Mouse (Mus musculus) cerebellum, adult (tissue): ENCODE results near the gene Fcgr2b.
"Not testable (repeated sequence)": the region's sequence is repeated elsewhere in the genome, so short reads cannot be mapped to it uniquely, and the experiment has no call there.

Experiments
- ATAC-seq: cut with Nextera tagmentation; 2 replicates; pipeline ENCODE4 v1.9.2; 2017; ENCODE audit warnings: mild to moderate bottlenecking, moderate library complexity, mixed read lengths; ENCODE audit not compliant: insufficient number of reproducible peaks, low FRiP score, low TSS enrichment

Fcgr2b gene

GRCm38 (mm10) chr1:170981679-170982078 is 5.3 kb upstream of the Fcgr2b start:
- ATAC-seq, result not testable (repeated sequence)

DNA sequence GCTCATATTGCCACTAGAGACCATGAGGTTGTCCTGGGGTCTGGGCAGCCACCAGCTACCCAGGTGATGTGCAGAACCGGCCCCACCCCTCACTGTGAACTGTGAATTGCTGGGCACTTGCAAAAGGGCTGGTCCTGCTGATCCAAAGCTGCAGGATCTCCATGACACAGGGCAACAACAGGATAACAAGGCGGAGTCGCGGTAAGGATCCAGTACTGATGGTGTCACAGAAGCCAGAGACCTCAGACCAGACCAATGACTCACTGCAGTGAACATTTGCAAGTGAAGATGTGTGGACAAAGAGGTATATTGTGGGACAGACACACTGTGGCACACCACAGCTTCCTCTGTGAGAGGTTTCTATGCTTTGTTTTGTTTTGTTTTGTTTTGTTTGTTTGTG is 2.3 kb upstream of the Fcgr2b start:
- no peak for ATAC-seq

DNA sequence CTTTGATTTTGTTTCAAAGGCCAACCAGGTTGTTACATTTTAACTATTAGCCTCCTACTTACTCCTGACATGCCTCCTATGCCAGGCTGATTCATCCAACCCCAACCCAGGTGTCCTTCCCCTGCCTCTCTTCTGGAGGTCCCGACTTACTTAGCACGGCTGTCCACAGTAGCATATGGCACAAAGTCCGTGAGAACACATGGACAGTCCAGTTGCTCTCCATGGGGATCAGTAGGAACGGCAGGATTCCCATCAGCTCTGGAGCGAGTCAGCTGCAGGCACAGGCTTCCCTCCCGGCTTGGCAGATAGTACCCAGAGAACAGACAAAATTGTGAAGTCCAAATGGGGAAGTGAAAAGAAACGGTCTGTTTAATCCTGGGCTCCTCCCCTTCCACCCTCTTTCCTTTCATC is 591 bp downstream of the Fcgr2b start:
- peak; percentile 52; the same call in 1 of the 2 replicates for ATAC-seq

DNA sequence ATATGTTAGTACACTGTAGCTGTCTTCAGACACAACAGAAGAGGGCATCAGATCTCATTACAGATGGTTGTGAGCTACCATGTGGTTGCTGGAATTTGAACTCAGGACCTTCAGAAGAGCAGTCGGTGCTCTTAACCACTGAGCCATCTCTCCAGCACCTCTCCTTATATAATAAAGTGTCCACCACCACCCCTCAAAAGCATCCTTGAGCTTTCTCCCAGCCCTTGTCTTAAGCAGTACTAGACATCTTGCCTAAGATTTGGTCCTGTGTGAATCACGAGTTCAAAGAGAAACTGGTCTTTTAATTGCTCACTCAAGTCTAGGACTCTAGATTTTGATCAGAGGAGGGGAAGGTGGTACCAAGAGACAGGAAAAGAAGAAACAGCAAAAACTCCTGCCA is 997 bp downstream of the Fcgr2b start:
- not testable (repeated sequence) for ATAC-seq

DNA sequence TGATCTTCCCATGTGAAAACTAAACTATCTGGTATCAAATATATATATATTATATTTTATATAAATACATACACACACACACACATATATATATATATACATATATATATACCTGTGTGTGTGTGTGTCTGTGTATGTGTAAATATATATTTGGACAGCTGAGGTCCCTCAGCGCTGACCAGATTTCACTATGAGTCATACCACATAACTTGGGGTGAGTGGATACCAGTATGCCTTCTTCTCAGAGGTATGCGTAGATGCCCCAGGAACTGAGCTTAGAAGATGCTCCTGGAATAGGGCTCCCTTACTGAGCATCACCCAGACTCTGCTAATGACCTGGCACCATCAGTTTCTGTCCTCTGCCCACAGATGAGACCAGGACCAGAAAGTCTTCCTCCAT is 1.6 kb downstream of the Fcgr2b start:
- ATAC-seq, result no peak

DNA sequence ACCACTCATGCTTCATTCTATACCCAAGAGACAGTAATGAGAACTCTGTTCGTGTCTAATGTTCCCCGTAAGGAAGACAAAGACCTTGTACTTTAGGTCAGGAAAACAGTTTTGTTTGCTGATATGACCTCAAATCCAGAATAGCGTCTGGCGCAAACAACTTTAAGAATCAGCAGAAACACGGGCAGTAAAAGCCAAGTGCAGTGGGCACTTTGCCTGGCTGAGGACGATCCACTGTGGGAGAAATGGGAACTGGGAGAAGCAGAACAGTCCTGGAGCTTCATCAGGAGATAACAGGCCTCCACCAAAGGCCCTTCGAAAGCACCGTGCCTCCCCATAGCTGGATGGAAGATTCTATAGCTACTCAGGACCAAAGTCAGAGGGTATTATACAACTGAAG is 2.2 kb downstream of the Fcgr2b start:
- ATAC-seq, result no peak

- ATAC-seq, result no peak
Observed at GRCm38 (mm10) chr1:170972936-170973335, 3.4 kb downstream of the Fcgr2b start.

DNA sequence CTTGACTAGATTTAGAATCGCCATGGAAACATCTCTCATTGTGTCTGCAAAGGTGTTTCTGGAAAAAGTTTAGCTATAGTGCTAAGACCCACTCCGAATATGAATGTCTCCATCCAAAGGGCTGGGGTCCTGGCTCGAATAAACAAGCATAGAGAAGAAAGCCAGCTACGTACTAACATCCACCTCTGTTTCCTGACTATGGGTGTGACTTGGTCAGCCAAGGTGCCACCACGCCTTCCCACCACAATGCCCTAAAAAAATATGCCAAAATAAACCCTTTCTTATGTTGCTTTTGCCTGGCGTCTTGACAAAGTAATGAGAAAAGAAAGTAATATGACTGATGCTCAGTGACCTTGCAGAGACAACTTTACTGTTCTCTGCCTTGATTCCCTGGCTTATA is 3.9 kb downstream of the Fcgr2b start:
- no peak for ATAC-seq

- no peak for ATAC-seq
Observed at GRCm38 (mm10) chr1:170968576-170968975, 7.8 kb downstream of the Fcgr2b start.

DNA sequence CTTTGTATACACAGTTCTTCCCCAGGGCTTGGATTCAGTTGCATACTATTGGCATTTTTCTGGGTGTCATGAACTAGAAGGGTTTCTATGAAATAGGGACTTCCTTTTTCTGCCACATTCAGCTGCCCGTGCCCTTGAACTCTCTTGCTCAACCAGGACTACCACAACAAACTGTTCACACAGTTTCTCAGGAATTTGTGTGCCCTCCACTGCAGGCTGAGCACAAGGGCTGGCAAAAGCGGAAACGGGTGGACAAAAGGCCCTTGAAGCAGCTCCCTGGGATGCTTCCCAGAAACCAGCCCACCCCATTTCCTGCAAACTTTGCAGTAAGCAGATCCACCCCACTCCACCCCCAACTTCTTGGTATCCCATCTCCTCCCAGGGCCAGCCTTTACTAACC is 8.8 kb downstream of the Fcgr2b start:
- ATAC-seq, result no peak

DNA sequence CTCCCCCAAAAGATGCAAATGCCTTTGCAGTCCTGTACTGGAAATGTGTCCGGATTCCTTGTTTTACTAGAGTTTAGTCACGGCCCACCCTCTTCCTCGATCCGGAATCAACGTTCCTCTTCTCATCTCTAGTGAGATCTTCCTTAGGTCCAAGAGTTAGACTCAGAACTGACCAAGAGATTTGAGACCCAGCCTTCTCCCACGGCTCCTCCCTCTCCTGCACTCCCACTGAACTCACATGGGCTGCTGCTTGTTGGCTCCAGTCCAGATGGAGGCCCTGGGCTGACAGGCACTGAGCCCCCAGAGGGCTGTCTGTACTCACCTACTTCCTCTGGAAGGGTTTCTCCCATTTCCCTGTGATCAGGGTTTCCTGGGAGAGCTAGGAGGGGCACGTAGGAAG is 13.3 kb downstream of the Fcgr2b start:
- ATAC-seq, result no peak

GRCm38 (mm10) chr1:170962301-170962700 is 14.0 kb downstream of the Fcgr2b start:
- no peak for ATAC-seq

DNA sequence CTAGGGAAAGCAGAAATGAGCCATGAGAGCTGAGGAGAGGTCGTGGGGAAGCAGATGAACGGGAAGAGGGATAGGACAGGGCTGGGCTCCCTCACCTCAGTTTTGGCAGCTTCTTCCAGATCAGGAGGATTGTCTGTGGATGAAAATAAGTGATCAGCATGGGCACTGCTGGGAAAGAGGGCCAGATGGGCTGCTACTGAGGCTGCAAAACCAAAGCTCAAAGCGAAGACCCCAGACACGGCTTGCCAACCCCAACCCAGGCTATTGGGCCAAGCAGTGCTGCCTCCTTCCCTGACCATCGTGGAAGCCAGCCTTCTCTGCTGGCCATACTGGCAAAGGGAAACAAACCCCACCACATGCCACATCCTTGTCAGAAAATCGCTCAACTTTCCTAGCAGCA is 15.2 kb downstream of the Fcgr2b start:
- no peak for ATAC-seq

GRCm38 (mm10) chr1:170959791-170960190 is 16.6 kb downstream of the Fcgr2b start:
- ATAC-seq, result no peak

DNA sequence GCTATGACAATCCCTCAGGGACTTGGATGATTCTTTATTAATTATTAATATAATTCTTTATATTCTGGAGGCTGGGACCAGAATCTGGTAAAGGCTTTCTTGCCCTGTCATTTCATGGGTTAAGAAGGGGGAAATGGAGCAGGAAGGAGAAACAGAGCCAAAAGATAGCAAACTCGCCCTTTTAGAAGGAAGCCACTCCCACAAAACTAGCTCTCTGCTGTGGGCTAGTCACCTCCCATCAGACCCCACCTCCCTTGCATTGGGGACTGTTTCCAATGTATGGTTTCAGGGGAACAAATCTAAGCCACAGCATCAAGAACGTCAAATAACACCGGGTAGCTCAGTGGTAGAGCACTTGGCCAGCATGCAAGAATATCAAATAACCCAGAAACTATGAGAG is 18.1 kb downstream of the Fcgr2b start:
- ATAC-seq, result no peak

GRCm38 (mm10) chr1:170953192-170953591 is 23.2 kb downstream of the Fcgr2b start:
- ATAC-seq, result no peak

DNA sequence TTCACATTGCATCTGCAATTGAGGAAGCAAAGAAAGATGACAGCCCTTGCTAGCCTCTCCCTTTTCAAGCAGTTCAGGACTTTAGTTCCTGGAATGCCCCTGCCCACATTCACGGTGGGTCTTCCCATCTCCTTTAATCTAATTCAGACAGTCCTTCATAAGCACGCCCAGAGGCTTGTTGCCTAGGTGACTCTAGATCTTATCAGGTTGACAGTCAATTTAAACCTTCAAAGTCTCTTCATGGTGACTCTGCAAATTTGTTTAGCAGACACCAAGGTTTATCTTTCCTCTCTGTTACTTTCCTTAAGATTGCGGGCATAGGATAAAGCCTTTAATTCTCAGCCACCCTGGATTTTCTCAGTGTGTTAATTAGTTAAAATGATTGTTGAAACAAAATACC is 25.6 kb downstream of the Fcgr2b start:
- ATAC-seq, result no peak

DNA sequence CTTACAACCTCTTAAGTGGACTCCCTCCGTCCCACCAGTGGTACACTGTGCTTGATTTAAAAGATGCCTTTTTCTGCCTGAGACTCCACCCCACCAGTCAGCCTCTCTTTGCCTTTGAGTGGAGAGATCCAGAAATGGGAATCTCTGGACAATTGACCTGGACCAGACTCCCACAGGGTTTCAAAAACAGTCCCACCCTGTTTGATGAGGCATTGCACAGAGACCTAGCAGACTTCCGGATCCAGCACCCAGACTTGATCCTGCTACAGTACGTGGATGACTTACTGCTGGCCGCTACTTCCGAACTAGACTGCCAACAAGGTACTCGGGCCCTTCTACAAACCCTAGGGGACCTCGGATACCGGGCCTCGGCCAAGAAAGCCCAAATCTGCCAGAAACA is 31.4 kb downstream of the Fcgr2b start:
- not testable (repeated sequence) for ATAC-seq

DNA sequence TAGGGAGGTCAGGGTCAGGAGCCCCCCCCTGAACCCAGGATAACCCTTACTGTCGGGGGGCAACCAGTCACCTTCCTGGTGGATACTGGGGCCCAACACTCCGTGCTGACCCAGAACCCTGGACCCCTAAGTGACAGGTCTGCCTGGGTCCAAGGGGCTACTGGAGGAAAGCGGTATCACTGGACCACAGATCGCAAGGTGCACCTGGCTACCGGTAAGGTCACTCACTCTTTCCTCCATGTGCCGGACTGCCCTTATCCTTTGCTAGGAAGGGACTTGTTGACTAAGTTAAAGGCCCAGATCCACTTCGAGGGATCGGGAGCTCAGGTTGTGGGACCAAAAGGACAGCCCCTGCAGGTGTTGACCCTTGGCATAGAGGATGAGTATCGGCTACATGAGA is 32.2 kb downstream of the Fcgr2b start:
- ATAC-seq, result not testable (repeated sequence)

DNA sequence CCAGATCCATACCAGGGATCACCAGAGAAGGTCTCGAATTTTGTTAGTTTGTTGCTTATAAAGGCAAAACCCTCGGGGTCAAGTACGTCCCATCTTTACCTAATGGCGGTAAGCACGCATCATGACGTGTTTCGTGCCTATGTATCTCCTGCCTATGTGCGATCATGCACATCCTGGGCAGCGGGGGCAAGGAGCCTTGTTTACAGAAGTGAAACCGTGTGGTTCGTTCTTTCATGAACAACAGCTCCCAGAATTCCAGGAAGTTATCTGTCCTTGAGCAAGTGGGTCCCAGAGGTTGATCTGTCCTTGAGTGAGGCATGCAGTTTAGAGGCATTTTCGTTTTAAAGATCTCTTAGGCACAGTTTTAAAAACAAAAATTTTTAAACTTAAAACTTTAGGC is 37.1 kb downstream of the Fcgr2b start:
- no peak for ATAC-seq

- ATAC-seq, result no peak
Observed at GRCm38 (mm10) chr1:170934383-170934782, 42.0 kb downstream of the Fcgr2b start.

GRCm38 (mm10) chr1:170933940-170934339 is 42.4 kb downstream of the Fcgr2b start:
- ATAC-seq, result no peak

DNA sequence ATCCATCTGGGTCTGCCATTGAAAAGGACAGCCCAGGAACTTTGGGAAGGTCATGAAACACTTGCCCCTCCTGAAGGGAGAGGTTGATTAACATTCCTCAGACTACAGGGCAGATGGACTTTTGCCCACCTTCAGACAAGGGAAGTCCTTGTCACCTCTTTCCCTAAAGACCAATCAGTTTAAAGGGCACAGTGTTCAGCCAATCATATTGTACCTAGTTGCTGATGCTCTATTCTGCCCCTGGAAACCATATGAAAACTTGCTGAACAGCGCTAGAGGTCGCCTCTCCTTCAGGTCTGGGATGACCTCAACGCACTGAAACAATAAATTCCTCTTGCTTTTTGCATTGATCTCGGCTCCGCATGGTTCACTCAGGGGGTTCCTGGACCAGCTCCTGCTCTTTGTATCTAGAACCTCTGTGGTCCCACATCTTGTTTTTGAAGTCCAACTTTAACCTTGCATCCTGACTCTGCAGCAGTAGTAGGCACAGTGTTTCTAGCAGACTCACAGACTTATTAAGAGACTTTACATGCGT is 42.9 kb downstream of the Fcgr2b start:
- ATAC-seq, result no peak
